Mouse (Mus musculus) hindbrain, embryonic 11.5 days (tissue): ENCODE measurements at regions not wholly inside any gene's neighbourhood (a gene's known extent, or its start where the extent isn't known, plus 50 kb on each side); places are given as distances from the start of the nearest gene placed in this dataset.

Experiments used
- ATAC-seq: fragments of 200-750 bp; cut with Nextera tagmentation; 2 replicates; pipeline ENCODE4 v1.8.0; 2017; ENCODE audit warnings: mild to moderate bottlenecking, moderate TSS enrichment, moderate library complexity; ENCODE audit not compliant: low FRiP score
- DNase-seq: peaks from one replicate; pipeline ENCODE4 v3.0.0-alpha.2; 2015; ENCODE audit warnings: low spot score
- H3K27ac ChIP-seq: fragments of 300-500 bp; sonication (generic); 2 replicates; pipeline ENCODE4 v1.5.1; 2014; ENCODE audit warnings: mild to moderate bottlenecking, low read depth, low read length
- H3K27me3 ChIP-seq: fragments of 300-500 bp; sonication (generic); 2 replicates; pipeline ENCODE4 v1.6.1; 2014; ENCODE audit warnings: mild to moderate bottlenecking, low read length, moderate library complexity, mixed read lengths; ENCODE audit not compliant: control insufficient read depth, insufficient read depth
- H3K36me3 ChIP-seq: fragments of 300-500 bp; sonication (generic); 2 replicates; pipeline ENCODE4 v1.6.1; 2014; ENCODE audit warnings: mild to moderate bottlenecking, low read length, moderate library complexity, mixed read lengths; ENCODE audit not compliant: control insufficient read depth, insufficient read depth
- H3K4me1 ChIP-seq: fragments of 300-500 bp; sonication (generic); replicated peaks from 2 replicates; pipeline ENCODE4 v1.6.1; 2014; ENCODE audit warnings: low read length, mixed read lengths; ENCODE audit not compliant: control insufficient read depth, insufficient read depth
- H3K4me2 ChIP-seq: fragments of 300-500 bp; sonication (generic); replicated peaks from 2 replicates; pipeline ENCODE4 v1.6.1; 2014; ENCODE audit warnings: mild to moderate bottlenecking, low read depth, low read length
- H3K4me3 ChIP-seq: fragments of 300-500 bp; sonication (generic); 2 replicates; pipeline ENCODE4 v1.5.1; 2014; ENCODE audit warnings: low read depth, low read length
- H3K9ac ChIP-seq: fragments of 300-500 bp; sonication (generic); 2 replicates; pipeline ENCODE4 v1.6.1; 2014; ENCODE audit warnings: low read depth, low read length
- H3K9me3 ChIP-seq: fragments of 300-500 bp; sonication (generic); 2 replicates; pipeline ENCODE4 v1.6.1; 2016; ENCODE audit warnings: low read length; ENCODE audit not compliant: control insufficient read depth
- WGBS: fragments of 180-500 bp; shearing (Covaris S2); extraction: QIAGEN DNeasy Blood & Tissue Kit; methylation state at CpG from one replicate; pipeline ENCODE4 v1.1.7; 2014; 5-methylcytosine and 5-hydroxymethylcytosine counted together

DNA sequence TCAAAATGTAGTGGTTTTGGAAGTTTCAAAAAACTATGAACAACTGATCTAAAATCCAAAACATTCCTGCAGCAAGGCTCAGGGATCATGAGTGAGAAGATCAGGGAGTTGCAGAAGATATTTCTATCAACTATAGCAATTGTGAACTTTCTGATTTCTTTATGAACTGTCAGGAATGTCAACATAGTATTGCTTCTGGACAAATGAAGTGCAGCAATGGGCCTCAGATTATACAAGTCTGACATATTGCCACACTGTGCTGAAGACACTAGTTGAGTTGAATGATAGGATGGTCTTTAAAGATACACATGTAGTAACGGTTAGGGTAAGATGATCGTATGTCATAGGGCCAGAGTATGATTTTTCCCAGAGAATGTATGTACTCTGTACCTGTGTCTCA lies 290.4 kb upstream of the Meox2 start:
- no peak for ATAC-seq
- no peak for DNase-seq
- H3K9ac ChIP-seq, result no peak overlapping the region
- H3K27me3 ChIP-seq, result no peaks in the 10 kb centered on the region
- 91% methylated on average over 2 of the region's 2 CpGs for WGBS
- H3K4me3 ChIP-seq, result no peak overlapping the region
- H3K4me2 ChIP-seq, result no peak overlapping the region
- H3K4me1 ChIP-seq, result no peaks in the 10 kb centered on the region
- H3K27ac ChIP-seq, result no peak overlapping the region
- H3K9me3 ChIP-seq, result no peaks in the 10 kb centered on the region
- H3K36me3 ChIP-seq, result no peaks in the 10 kb centered on the region

DNA sequence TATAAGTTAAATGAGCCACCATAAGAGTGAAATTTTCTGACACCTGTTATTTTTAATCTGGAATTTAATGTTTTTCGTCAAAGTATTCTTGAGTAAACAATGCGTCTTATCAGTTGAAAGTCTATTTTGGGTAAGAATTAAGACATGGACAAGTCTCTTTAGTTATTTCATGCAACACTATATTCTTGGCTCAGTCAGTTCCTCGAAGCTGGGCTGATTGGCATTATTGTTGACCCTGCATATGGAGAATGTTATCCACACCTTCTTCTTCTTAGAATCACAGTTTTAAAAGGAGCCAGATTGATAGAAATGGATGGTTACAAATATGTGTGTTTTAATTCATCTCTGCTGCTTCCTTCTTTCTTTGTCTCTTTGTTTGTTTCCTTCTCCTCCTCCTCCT lies 289.5 kb upstream of the Meox2 start:
- ATAC-seq, result no peak
- no peak overlapping the region for H3K9ac ChIP-seq
- H3K4me1 ChIP-seq, result no peaks in the 10 kb centered on the region
- no peaks in the 10 kb centered on the region for H3K27me3 ChIP-seq
- no peak overlapping the region for H3K27ac ChIP-seq
- 86% methylated on average over 3 of the region's 3 CpGs for whole genome bisulfite sequencing
- no peak overlapping the region for H3K4me3 ChIP-seq
- H3K36me3 ChIP-seq, result no peaks in the 10 kb centered on the region
- H3K9me3 ChIP-seq, result no peaks in the 10 kb centered on the region
- no peak for DNase-seq
- no peak overlapping the region for H3K4me2 ChIP-seq

DNA sequence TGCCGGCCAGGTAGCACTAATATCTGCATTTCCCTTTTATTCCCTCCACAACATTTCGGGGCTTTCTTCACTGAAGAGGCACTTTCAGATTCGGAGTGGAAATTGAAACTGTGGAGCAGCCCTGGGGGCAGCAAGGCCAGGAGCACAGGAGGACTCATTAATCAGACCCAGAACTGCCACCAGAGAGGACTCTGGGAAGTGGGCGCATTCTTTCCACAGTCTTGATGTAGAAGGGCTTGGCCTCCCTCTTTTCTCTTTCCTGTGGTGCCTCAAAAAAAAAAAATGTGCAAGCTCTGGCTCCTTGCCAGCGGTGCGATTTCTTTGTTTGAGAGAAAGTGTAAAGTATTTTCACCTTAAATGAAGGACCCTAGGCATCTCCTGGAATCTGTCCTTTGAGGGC lies 281.6 kb upstream of the Meox2 start:
- H3K36me3 ChIP-seq, result no peaks in the 10 kb centered on the region
- H3K4me2 ChIP-seq, result no peak overlapping the region
- ATAC-seq, result no peak
- no peaks in the 10 kb centered on the region for H3K4me1 ChIP-seq
- no peaks in the 10 kb centered on the region for H3K27me3 ChIP-seq
- no peaks in the 10 kb centered on the region for H3K9me3 ChIP-seq
- DNase-seq, result peak; percentile 10
- no peak overlapping the region for H3K27ac ChIP-seq
- H3K4me3 ChIP-seq, result no peak overlapping the region
- no peak overlapping the region for H3K9ac ChIP-seq
- WGBS, result 67% methylated on average over 6 of the region's 6 CpGs

DNA sequence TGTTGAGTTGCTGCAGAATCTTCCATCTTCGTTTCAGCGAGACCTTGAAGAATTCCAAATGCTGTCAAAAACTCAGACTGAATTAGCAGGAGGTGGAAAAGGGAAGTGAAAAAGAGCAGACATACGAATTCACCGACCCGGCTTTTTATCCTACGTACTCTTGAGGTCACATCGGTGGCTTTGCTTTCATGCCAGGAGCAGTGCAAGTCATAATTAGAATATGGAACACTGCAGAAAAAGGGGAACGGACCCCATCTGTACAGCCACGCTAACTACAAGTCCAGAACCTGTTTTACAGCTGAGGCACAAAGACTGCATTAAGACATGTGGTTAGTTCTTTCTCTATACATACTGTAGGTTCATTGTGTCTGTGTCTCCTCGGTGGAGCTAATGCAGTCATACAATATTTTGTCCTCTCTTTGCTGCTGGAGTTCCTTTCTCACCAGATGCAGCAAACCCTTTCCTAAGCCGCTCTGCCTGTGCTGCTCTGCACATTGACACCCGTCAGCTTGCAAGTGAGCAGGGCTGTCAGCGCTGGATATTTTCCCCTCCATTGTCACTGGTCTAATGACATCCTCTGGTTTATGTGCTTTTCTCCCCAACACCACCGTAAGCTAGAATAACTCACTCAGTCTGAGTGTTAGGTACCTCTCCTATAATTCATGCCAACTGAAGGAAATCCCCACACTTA lies 276.9 kb upstream of the Meox2 start:
- WGBS, result 80% methylated on average over 14 of the region's 14 CpGs
- Histone ChIP-seq H3K9ac (no peak overlapping the region), H3K4me2 (no peak overlapping the region)

DNA sequence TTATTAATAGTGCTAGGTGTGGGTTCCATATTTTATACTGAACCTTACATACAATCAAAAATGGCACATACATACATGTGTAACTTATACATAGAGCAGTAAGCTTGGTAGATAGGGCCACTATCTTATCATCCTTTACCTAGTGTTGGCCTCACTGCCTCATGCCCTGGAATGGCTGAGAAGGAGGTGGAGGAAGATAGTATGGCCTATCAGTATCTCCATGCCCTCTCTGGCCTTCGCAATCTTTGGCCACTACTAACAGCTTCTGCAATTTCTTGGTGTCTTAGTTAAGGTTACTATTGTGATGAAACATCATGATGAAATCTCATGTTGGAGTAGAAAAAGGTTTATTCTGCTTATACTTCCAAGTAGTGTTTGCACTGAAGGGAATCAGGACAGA lies 265.4 kb upstream of the Meox2 start:
- H3K9ac ChIP-seq, result no peak overlapping the region
- no peak overlapping the region for H3K4me2 ChIP-seq
- H3K36me3 ChIP-seq, result no peaks in the 10 kb centered on the region
- no peaks in the 10 kb centered on the region for H3K4me1 ChIP-seq
- no peak overlapping the region for H3K27ac ChIP-seq
- no peaks in the 10 kb centered on the region for H3K9me3 ChIP-seq
- 94% methylated on average over 1 of the region's 1 CpGs for WGBS
- H3K27me3 ChIP-seq, result no peaks in the 10 kb centered on the region
- no peak overlapping the region for H3K4me3 ChIP-seq
- no peak for DNase-seq
- ATAC-seq, result no peak

More for the DNA sequence above, 276.9 kb upstream of the Meox2 start:
- no peaks in the 10 kb centered on the region for H3K27me3 ChIP-seq
- H3K4me3 ChIP-seq, result no peak overlapping the region
- no peak overlapping the region for H3K27ac ChIP-seq
- no peaks in the 10 kb centered on the region for H3K4me1 ChIP-seq
- DNase-seq (no peak), ATAC-seq (no peak)
- H3K36me3 ChIP-seq, result no peaks in the 10 kb centered on the region
- H3K9me3 ChIP-seq, result no peaks in the 10 kb centered on the region

DNA sequence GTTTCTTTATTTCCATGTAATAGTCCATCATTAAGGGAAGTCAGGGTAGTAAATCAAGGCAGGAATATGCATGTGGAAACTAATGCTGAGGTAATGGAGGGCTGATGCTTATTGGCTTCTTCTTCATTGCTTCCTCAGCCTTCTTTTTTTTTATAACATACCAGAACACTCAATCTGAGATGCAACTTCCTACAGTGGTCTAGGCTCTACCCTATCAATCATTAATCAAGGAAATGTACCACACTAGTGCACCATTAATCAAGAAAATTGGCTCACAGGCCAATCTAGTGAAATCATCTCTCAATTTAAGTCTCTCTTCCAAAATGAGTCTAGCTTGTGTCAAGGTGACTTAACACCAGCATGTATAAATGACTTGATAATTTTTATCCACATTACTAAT lies 263.2 kb upstream of the Meox2 start:
- H3K9me3 ChIP-seq, result no peaks in the 10 kb centered on the region
- no peaks in the 10 kb centered on the region for H3K4me1 ChIP-seq
- DNase-seq, result no peak
- no peak overlapping the region for H3K4me3 ChIP-seq
- H3K9ac ChIP-seq, result no peak overlapping the region
- no peak for ATAC-seq
- no peaks in the 10 kb centered on the region for H3K36me3 ChIP-seq
- H3K27ac ChIP-seq, result no peak overlapping the region
- H3K27me3 ChIP-seq, result no peaks in the 10 kb centered on the region
- no peak overlapping the region for H3K4me2 ChIP-seq

DNA sequence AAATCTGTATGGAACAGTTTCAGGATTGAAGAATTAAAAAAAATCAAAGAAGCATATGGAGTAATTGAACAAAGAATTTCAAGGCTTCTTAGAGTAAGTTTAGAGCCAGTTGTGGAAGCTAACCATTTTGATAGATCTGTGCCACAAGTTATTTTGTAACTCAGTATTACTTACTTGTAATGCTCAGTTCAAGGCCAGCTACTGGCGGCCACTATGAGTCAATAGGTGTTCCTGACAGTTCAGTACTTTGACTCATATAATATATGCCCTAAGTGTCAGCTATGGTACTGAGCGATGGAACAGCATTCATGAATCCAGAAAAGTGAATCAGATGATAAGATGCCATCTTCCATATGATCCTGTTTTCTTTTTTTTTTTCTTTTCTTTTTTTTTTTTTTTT lies 259.3 kb upstream of the Meox2 start:
- Histone ChIP-seq H3K4me2 (no peak overlapping the region), H3K27me3 (no peaks in the 10 kb centered on the region), H3K36me3 (no peaks in the 10 kb centered on the region), H3K27ac (no peak overlapping the region), H3K9me3 (no peaks in the 10 kb centered on the region), H3K4me1 (no peaks in the 10 kb centered on the region), H3K9ac (no peak overlapping the region), H3K4me3 (no peak overlapping the region)
- 93% methylated on average over 2 of the region's 2 CpGs for WGBS
- DNase-seq, result no peak
- no peak for ATAC-seq

DNA sequence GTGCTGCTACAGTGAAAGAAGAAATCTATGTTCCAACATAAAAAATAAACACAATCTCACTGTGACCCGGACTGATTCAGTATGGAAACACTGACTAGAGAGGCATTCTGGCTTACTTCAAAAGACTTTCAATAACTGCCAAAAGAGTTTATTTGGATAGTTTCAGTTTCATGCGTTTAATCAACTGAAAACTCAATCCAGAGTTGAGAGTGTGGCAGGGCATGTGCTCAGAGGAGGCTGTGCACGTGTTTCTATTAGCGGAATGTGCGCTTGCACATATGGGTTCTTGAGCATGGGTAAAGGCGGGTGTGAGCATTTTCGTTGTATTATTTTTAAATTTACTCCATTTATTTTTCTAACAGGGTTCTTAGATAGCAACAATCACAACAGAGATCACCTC lies 245.2 kb upstream of the Meox2 start:
- Histone ChIP-seq H3K27ac (no peak overlapping the region), H3K27me3 (no peaks in the 10 kb centered on the region), H3K4me2 (no peak overlapping the region), H3K9me3 (no peaks in the 10 kb centered on the region), H3K4me1 (no peaks in the 10 kb centered on the region), H3K4me3 (no peak overlapping the region), H3K9ac (no peak overlapping the region), H3K36me3 (no peaks in the 10 kb centered on the region)
- 88% methylated on average over 7 of the region's 7 CpGs for WGBS
- DNase-seq (no peak), ATAC-seq (no peak)

DNA sequence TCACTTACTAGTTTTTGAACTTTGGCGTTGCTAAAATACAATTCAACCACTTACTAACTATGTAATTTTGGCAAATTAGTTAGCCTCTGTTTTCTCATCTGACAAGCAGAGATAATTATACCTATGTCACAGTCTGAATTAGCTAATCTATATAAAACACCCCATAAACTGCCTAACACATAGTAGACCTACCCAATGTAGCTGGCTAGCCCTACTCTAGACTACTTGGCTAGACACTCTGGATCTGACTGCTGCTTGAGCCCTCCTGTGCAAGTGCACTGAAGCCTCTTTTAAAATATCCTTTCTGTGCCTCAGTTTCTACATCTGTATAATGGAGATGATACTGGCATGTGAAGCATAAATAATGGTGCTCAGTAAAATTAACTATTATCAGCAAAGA lies 227.6 kb upstream of the Meox2 start:
- Histone ChIP-seq H3K9me3 (no peaks in the 10 kb centered on the region), H3K27ac (no peak overlapping the region), H3K9ac (no peak overlapping the region), H3K4me3 (no peak overlapping the region), H3K27me3 (no peaks in the 10 kb centered on the region), H3K4me1 (no peaks in the 10 kb centered on the region), H3K36me3 (no peaks in the 10 kb centered on the region), H3K4me2 (no peak overlapping the region)
- ATAC-seq (no peak), DNase-seq (no peak)
- 96% methylated on average over 1 of the region's 1 CpGs for WGBS
